Mouse (Mus musculus) ovary, postnatal 14 days (tissue): ENCODE results near the gene Kcnip4.
A peak's percentile ranks its signal among the peaks of the same experiment; 100 is the strongest.

Experiments used
- DNase-seq: peaks from one replicate; pipeline ENCODE4 v3.0.0; 2022; ENCODE audit warnings: low spot score

Gene Kcnip4

GRCm38 (mm10) chr5:48411462-48411861 lies 1113.2 kb downstream of the Kcnip4 start:
- DNase-seq = no peak

DNA sequence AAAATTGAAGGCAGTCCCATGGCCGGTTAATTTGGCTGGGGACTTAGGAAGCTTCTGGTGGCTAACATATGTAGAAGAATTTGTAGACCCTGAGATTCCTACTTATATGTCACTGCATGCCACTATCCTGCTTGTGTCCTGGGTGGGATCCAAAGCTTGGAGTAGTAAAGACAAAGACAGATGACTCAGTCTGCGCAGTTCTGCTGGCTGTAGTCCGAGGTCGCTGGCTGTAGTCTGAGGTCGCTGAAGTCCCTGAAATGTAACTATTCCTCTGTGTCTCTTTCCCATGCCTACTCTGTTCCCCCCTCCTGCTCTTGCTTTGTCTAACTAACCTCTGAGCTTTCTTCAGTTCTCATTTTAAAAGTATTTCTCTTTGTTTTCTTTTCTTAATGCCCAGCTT lies 1114.4 kb downstream of the Kcnip4 start:
- DNase-seq = no peak

- no peak for DNase-seq
These were observed 1116.4 kb downstream of the Kcnip4 start for GRCm38 (mm10) chr5:48408276-48408675.

DNA sequence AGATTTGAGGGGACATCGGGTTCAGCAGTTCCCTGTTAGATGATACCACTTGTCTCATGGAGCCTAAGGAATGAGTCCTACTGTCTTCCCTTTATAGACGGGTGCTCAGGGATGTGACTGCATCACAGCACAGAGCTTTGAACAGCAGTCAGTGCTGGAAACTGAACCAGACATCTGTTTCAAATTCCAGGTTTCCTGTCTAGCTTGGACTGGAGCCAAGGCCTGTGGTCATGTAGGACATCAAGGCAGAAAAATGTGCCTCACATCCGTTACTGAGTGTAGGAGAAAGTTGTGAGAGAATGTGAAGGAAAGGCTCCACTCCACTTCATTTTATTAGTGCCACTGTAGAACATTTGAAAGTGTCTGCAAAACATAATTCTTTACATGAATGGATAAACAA lies 1122.2 kb downstream of the Kcnip4 start:
- DNase-seq = no peak

DNA sequence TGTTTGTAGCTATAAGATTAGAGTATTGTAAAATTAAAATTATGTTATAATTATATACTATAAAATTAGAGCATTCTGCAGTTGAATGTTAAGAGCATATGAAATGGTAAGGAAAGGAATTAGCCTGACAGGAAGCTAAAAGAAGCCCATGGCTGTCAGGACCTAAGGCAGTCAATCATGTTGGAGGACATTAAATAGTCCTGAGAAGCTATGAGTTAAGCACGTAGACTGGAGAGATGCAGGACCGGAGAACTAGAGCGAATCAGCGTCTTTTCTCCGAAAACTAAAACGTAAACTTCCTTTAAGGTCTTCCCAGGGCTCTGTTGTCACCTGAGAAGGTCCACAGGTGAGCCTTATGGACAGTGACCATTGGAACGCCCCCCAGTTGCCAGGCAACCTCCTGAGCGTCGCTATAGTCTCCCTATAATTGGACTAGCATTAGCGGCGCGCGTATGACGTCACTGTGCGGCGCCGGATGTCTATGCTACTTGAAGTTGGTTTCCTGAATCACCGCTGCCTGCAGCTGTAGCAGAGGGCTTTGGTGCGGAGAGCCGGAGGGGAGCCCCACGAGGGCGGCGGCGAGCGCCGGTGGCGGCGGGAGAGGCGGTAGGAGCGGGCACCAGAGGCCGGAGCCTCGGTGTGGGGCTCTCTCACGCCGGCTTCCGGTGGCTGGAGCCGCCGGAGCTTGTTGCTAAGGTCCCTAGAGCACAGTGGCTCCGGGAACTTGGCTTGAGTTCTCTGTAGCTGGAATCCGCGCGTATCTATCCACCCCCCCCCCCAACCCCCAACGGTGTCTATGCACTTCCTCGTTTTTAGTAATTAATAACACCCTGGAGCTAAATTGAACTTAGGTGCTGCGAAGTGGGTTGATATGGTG lies 1152.6 kb downstream of the Kcnip4 start:
- peak; percentile 90 for DNase-seq

- no peak for DNase-seq
These were observed 1175.4 kb downstream of the Kcnip4 start for GRCm38 (mm10) chr5:48349309-48349708.

DNA sequence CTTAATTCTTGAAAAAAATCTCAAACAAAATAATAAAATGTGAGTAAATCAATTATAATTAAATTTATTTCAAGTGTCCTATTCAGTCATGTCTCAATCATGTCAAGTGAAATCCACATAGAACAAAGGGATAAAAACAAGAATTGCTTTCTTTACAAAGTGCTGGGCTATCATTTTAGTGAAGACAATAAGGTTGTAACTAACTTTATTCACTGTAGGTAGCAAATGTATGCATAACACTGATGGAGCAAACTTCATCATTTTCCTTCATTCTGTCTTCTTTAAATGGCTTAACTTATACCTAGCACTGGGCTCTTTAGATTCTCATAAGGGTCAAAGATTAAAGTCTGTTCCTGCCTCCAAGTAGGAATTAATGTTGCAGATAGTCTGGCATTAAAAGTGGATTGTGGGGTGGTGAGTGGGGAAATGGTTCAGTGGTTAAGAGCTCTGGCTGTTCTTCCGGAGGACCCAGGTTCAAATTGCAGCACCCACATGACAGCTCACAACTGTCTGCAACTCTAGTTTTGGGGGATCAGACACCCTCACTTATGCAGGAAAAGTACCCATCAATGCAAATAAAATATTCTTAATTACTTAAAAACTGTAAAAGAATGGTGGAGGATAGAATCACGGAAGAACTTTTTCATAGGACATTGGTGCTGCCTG lies 1178.6 kb downstream of the Kcnip4 start:
- no peak for DNase-seq

DNA sequence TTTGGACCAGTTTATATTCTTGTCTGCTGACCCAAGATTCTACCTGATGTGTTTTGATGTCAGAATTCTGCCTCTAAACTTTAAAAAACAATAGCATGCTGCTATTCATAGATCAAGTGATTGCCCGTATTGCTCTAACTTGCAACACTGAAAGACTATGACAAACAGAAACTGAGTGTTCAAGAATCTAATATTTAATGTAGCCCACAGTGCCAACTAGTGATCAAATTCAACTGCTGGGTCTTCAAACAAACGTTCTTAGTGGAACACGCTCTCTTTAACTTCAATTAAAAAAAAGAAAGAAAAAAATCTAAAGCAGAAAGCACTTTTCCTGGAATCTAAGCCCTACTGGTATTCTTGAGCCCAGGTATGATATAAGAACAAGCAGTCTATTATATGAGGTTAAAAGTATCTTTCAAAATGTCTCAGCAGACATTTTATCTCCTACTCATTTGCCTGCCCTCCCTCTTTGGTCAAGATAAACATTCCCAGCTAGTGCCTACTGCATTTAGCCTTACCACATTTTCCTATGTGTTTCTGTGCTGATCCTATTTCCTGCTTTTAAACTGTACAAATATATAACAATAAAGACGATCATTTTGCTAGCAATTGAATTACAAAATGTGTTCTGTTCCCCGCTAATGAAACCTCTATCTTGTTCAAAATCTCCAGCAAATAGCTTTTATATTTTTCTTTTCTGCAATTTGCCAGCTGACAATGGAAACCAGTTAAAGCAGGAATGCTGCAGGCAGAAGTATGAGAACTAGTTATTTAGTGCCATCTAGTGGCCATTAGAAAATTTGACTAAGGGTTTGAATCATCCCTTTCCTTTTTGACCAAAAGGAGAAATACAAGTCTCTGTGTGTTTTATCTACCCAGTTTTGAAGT lies 1179.4 kb downstream of the Kcnip4 start:
- no peak for DNase-seq

GRCm38 (mm10) chr5:48340808-48341433 lies 1183.8 kb downstream of the Kcnip4 start:
- DNase-seq = no peak
